Mouse (Mus musculus) liver, adult (tissue): ENCODE data around the gene Gm21969.

Source experiments
- GATA4 ChIP-seq: IDR thresholded peaks from 2 replicates; pipeline ENCODE4 v1.6.1; 2014; ENCODE audit warnings: mild to moderate bottlenecking, low read length; ENCODE audit not compliant: insufficient replicate concordance

Gm21969 gene

DNA sequence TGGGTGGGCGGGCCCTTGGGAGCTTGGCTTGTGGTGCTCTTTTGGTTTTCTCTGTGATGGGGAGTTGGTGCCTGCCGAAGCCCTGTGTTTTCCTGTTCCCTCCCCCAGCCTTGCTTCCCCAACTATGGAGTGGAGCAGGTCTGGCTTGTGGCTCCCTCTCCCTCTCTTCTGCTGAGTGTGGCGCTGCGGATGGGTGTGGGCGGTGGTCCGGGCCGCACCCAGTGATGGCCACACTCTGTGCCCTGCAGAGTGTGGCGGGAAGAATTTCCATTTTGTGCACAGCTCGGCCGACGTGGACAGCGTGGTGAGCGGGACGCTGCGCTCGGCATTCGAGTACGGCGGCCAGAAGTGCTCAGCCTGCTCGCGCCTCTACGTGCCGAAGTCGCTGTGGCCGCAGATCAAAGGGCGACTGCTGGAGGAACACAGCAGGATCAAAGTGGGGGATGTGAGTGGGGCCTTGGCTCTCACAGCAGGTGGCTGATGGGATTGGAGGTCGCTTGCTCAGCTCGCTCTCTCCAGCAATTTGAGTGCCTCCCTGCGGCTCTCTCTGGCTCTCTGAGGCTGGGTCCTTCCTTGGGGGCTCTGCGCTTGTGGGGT is 38.9 kb downstream of the Gm21969 start:
- TF ChIP-seq GATA4, result no peak

GRCm38 (mm10) chr4:139643972-139644371 is 41.0 kb downstream of the Gm21969 start:
- no peak for TF ChIP-seq GATA4

- no peak for TF ChIP-seq GATA4
These were observed 43.9 kb downstream of the Gm21969 start for GRCm38 (mm10) chr4:139646916-139647315.

DNA sequence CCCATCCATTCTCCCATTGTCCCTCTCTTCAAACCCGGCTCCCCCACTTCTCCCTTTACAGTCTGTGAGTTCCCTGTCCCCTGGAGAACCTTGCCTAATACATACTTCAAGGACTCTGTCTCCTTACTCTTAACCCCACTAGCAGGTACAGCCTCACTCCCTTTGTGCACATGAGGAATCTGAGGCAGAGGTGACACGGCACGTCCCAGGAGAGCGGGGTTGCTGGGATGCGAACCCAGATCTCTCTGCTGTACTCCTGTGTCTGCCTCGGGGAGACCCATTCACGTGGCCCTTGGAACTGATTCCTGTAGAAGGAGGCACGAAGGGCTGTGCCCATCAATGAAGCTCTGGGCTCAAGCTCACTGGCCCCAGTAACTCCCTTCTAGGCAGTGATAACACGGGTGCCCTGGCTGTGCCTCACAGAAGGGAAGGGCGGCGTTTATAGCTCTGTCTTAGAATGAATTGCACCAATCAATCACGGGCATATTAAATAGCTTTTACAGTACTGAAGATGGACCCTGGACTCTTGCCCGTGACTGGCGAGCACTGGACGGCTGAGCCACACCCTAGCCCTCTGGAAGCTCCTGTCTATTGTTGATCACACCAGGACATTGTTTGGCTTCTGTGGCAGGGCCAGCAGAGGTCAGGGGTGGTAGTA is 47.2 kb downstream of the Gm21969 start:
- TF ChIP-seq GATA4, result no peak

GRCm38 (mm10) chr4:139650907-139651306 is 47.9 kb downstream of the Gm21969 start:
- no peak for TF ChIP-seq GATA4

- no peak for TF ChIP-seq GATA4
These were observed 50.3 kb downstream of the Gm21969 start, which contains the start of gene Tas1r2 for GRCm38 (mm10) chr4:139653238-139653637. Gene Tas1r2 (plus strand): TSS chr4:139653538.

DNA sequence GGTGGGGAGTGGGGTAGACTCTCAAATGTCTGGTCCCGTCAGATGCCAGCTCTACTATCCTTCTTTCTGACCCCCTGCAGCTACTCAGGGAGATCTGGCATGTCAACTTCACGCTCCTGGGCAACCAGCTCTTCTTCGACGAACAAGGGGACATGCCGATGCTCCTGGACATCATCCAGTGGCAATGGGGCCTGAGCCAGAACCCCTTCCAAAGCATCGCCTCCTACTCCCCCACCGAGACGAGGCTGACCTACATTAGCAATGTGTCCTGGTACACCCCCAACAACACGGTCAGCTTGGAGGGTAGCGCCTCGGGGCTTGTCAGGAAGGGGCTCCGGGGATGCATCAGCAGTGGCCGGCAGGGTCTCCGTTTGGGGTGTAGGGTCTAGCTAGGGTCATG is 58.9 kb downstream of the Gm21969 start:
- TF ChIP-seq GATA4, result no peak

DNA sequence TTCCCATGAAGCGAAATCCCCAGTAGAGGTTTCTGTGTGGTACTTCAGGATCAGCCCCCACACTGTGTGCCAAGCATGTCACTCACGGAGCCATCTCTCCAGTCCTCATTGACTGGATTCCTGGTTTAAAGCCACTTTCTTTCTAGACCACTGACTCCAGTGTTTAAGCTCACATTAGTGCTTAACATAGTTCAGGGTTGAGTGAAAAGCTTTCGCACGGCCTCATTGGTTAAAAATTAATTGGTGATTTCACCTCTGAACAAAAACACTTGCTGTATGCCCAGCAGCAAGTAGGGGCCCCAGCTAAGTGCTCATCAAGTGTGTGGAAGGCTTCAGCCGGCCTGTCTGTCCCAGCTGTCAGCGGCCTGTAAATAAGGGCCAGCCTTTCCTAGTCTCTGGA is 64.6 kb downstream of the Gm21969 start:
- no peak for TF ChIP-seq GATA4

- TF ChIP-seq GATA4, result no peak
These were observed 66.9 kb downstream of the Gm21969 start for GRCm38 (mm10) chr4:139669847-139670246.

GRCm38 (mm10) chr4:139675696-139676095 is 72.7 kb downstream of the Gm21969 start:
- no peak for TF ChIP-seq GATA4

GRCm38 (mm10) chr4:139683728-139684638 is 81.0 kb downstream of the Gm21969 start:
- no peak for TF ChIP-seq GATA4

DNA sequence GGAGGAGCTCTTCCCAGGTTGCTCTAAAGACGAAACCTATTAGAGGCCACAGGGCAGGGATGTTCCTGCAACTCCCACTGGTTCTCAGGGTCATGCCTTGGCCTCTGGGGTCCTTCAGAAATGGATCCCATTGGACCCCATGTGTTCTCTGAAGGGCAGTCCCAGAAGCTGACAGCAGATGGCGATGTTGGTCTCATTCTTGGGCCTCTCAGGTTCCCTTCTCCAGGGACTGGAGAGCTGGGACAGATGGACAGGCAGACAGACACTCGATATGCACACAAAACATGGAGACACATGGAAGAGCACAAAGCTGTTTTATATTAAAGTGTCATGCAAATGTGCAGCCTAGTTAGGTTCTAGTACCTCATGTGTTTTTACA is 81.6 kb downstream of the Gm21969 start:
- TF ChIP-seq GATA4, result no peak

- no peak for TF ChIP-seq GATA4
These were observed 85.1 kb downstream of the Gm21969 start for GRCm38 (mm10) chr4:139688058-139688457.

DNA sequence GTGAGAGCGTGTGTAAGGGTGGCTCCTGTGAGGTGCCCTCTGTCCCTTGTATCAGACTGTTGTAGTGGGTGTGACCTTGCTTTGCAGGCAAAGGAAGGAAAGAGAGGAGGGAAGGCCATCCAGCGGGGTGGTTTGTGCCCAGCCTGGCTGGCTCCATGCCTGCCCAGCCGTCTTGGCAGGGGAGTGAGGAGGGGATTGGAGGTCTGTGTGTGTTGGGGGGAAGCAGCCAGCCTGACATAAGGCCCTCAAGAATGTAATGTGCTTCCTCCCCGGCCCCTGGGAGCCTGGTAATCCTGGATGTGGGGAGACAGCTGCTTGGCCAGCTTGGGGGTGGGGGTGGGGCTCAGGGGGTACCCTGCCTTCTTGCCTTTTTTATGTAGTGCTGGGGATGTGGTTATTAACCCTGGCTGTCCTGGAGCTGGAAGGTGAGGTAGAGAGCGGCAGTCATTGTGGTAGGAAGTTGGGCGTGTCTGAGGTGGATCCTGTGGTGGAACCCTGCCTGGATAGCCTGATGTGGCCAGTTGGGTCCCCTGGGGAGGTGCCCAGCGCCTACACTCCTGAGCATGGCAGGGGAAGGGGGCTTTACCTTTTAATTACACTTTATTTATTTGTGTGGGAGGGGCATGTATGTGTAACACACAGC is 86.8 kb downstream of the Gm21969 start:
- TF ChIP-seq GATA4, result no peak

DNA sequence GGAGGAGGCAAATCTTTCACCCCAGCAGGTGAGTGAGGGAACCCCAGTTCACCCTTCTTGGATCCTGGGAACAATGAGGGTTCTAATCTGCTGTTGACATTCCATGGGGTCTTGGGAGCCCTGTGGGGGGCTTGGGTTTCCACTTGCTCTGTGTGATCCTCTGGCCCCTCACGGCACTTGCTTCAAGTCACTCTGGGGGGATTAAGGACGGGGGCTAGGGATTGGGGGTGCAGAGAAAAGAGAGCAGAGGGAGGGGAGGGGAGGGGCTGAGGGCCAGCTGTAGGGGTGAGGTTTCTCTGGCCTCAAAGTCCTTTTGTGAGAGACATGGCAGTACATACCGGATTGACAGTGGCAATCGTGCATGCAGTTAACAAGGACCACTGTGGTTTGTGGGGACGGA is 90.3 kb downstream of the Gm21969 start:
- no peak for TF ChIP-seq GATA4
